Mouse (Mus musculus) bone marrow, adult 2 months (tissue): ENCODE measurements around the gene Zbtb16. TPM values are rescaled to one million over a fixed set of nuclear protein-coding genes. Genes with fewer than 3 reads are reported as not detected.

Experiments used
- H3K27ac ChIP-seq: fragments of 200-500 bp; 2 replicates; pipeline ENCODE4 v1.5.1; 2012; ENCODE audit warnings: low read depth, mild to moderate bottlenecking, control low read depth, inconsistent platforms, low read length; ENCODE audit not compliant: control insufficient read depth, poor library complexity, insufficient read depth
- H3K4me1 ChIP-seq: fragments of 200-500 bp; 2 replicates; pipeline ENCODE4 v1.6.1; 2011; ENCODE audit warnings: low read length; ENCODE audit not compliant: control insufficient read depth, insufficient read depth
- H3K4me3 ChIP-seq: fragments of 200-500 bp; replicated peaks from 2 replicates; pipeline ENCODE3; 2011; ENCODE audit warnings: mild to moderate bottlenecking, low read depth, low read length, control low read depth; ENCODE audit not compliant: control insufficient read depth
- CTCF ChIP-seq: fragments of 200-500 bp; IDR thresholded peaks from 2 replicates; pipeline ENCODE4 v1.5.1; 2011; ENCODE audit warnings: low read length, control low read depth; ENCODE audit not compliant: control insufficient read depth, insufficient read depth
- POLR2A ChIP-seq: fragments of 200-500 bp; IDR thresholded peaks from 2 replicates; pipeline ENCODE4 v1.6.1; 2011; ENCODE audit warnings: low read depth, mild to moderate bottlenecking, control low read depth, low read length, borderline replicate concordance; ENCODE audit not compliant: control insufficient read depth
- WGBS: fragments of 180-500 bp; shearing (Covaris S2); methylation state at CpG from one replicate; pipeline ENCODE4 v1.1.7; 2018; 5-methylcytosine and 5-hydroxymethylcytosine counted together
- polyA plus RNA-seq: library from polyadenylated mRNA; stranded (reverse); fragments of >200 nt; gene quantifications from 2 replicates; pipeline ENCODE4 v1.2.4, GENCODE M21; 2011; ENCODE audit warnings: low replicate concordance; ENCODE audit not compliant: missing spikeins, insufficient read depth, insufficient read length

Gene Zbtb16
- polyA plus RNA-seq, 1 experiment: 7.5 TPM

DNA sequence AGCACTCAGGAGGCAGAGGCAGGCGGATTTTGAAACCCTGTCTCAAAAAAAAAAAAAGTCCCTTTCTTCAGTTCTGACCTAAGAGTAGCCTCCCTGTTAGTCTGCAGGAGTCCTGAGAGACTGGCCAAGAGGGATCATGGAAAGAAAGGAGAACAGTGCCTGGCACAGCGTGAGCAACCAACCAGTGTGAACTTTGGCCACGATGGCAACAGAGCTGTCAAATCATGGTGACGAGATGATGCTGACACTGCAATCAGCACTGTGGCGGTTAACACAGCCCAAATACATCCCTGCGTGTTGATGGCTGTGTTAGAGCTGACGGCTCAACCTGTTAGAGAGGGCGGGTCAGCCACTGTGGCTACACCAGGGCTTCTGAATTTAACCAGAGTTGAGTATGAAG is 119.5 kb downstream of the Zbtb16 start:
- no peak for TF ChIP-seq POLR2A
- TF ChIP-seq CTCF: no peak
- Histone ChIP-seq H3K27ac (no peak overlapping the region), H3K4me3 (no peak overlapping the region), H3K4me1 (no peaks in the 10 kb centered on the region)
- 79% methylated on average over 8 of the region's 8 CpGs for WGBS

DNA sequence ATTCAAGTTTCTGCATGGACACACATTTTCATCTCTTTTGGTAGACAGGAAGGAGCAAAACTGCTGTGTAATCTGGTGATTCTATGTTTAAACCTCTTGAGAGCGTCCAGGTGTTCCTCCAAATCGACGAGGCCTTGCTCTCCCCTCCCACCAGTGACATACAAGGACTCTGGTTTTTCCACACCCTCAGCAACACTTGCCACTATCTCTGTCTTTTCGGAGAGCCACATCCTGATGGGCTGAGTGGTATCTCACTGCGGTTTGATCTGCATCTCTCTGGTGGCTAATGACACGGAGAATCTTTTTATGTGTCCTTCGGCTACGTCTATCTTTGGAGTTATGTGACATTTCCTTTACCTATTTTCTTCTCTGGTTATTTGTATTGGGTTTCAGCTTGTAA is 121.0 kb downstream of the Zbtb16 start:
- H3K4me1 ChIP-seq: no peaks in the 10 kb centered on the region; the same call in 1 of the 2 replicates
- no peak for TF ChIP-seq CTCF
- no peak for TF ChIP-seq POLR2A
- no peak overlapping the region for H3K27ac ChIP-seq
- WGBS: 55% methylated on average over 8 of the region's 8 CpGs
- H3K4me3 ChIP-seq: no peak overlapping the region

DNA sequence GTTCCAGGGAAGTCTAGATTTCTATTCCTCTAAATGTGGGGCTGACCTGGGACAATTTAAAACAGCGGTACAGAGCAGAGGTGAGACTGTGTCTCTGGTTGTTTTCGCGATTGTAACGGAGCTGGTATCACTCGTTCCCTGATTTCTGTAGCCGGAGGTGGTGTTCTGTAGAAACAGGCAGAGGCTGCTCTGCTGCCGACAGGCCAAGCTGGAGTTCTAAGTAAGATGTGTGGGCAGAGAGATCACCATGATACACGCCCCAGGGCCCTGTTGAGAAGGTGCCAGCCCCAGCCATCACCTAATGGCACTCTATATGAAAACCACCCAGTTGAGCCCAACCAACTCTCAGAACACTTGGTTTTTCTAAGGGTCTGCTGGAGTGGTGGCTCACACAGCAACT is 122.2 kb downstream of the Zbtb16 start:
- Histone ChIP-seq H3K4me1 (no peaks in the 10 kb centered on the region; the same call in 1 of the 2 replicates), H3K27ac (no peak overlapping the region), H3K4me3 (no peak overlapping the region)
- 88% methylated on average over 8 of the region's 8 CpGs for WGBS
- no peak for TF ChIP-seq CTCF
- no peak for TF ChIP-seq POLR2A

DNA sequence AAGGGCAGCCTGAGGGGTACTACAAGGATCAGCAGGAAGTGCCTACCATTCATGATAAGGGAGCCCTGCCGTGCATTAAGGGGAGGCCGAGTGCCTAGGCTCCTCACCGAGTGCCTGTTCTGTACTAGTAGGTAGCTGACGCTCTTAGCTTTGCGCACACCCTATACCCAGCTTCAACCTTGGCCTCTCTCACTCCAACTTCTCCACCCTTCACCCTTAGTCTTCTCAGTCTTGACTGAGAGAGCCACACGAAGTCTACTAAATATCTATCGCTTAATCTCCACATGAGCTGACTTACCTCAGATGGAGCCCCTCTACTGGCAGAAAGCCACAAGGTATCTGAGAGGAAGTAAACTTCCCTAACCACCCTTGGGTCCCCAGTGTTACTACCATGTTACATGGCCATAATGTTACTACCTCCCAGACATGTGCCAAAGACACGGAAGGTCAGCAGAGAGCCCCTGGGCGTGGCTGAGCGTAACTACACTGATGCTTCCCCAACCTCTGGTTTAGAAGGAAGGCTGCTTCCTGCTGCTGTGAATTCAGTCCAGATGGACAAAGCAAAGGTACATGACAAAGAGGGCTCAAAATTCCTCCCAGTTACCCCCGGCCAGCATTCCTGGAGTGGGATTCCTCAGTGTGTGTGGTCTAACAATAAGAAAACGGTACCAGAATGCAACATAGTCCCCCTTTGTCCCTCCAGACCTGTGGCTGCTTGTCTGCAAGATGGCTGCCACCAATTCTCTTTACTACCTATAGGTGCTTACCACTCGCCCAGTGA is 122.8 kb downstream of the Zbtb16 start:
- no peak overlapping the region for H3K27ac ChIP-seq
- H3K4me1 ChIP-seq: no peaks in the 10 kb centered on the region; the same call in 1 of the 2 replicates
- no peak overlapping the region for H3K4me3 ChIP-seq
- 57% methylated on average over 13 of the region's 13 CpGs for WGBS
- no peak for TF ChIP-seq POLR2A
- TF ChIP-seq CTCF: no peak

DNA sequence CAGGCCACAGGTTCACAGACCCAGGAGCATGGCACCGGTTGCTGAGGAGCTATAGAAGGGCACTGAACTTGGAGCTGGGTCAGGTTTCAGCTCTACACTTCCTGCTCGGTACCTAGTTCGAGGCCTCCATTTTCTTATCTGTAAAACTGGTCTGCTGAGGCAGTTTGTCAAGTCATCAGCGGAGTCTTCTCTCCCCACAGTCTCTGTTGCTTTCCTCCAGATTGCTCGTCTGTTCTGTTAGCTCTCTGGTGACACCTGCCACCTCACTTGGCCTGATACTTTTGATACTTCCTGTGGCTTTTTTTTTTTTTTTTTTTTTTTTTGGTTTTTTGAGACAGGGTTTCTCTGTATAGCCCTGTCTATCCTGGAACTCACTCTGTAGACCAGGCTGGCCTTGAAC is 124.2 kb downstream of the Zbtb16 start:
- H3K4me1 ChIP-seq: no peaks in the 10 kb centered on the region; the same call in 1 of the 2 replicates
- 29% methylated on average over 5 of the region's 5 CpGs for WGBS
- no peak for TF ChIP-seq CTCF
- no peak for TF ChIP-seq POLR2A
- H3K4me3 ChIP-seq: no peak overlapping the region
- no peak overlapping the region for H3K27ac ChIP-seq

DNA sequence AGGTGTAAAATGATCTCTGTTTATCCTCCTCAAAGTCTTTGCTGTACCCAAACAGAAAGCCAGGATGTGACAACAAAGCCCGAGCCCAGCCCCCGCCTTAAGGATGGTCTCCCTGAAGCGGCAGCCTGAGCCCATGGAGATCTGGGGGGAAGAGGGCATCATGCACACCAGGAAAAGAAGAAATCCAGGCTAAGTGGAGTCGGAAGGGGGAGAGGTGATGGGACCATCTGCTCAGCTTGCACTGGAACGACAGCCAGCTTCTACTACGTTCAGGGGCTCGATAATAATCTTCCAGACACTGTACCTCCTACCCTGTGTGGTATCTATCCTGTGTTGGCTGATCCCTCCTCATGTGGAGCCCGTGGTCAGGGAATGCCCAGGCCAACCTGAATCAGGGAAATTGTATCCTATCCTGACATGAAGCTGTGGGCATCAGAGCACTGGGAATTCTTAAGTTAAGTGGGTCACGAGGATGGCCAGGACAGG is 124.7 kb downstream of the Zbtb16 start:
- Histone ChIP-seq H3K4me1 (no peaks in the 10 kb centered on the region; the same call in 1 of the 2 replicates), H3K27ac (no peak overlapping the region), H3K4me3 (no peak overlapping the region)
- TF ChIP-seq CTCF (no peak), POLR2A (no peak)
- WGBS: 77% methylated on average over 9 of the region's 9 CpGs

DNA sequence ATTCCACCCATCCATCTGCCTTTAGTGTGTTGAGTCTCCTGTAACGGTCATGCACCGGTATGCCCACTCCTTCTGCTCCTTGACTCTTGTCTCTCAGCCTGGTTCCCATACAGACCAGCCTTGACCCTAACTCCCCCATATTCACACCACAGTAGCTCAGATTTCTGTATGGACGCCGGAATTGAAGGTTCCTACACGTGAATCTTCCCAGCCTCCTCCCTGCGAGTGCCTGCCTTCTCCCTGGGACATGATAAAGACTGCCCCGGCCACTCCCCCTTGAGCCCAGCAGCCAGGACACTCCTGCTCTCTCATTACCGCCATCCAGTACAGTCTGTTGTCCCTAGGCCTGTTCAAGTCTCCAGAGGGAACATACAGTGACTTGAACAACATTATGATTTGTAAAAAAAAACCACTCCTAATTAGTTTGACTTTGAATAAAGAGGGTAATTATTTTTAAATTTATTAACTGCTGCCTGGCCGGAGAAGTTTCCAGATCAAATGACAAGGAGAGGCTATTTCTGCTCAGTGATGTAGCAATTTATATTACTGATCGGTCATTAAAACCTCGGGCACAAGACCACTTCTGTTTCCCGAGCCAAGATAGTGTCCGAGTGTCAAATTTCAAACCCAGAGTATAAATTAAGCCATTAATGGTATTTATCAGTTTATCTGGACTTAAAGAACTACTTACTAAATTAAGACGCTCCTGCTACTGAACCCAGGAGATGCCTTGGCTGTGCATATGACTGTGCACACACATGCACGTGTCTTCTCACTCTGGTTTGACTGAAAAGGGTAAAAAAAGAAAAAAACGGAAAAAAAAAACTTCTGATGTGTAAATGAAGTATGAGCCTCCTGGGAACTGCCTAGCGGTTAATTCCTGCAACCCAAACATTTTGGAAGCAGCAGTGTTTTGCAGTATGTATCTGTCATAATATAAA is 125.4 kb downstream of the Zbtb16 start:
- no peak overlapping the region for H3K27ac ChIP-seq
- H3K4me1 ChIP-seq: no peaks in the 10 kb centered on the region; the same call in 1 of the 2 replicates
- TF ChIP-seq CTCF: no peak
- no peak for TF ChIP-seq POLR2A
- 72% methylated on average over 17 of the region's 17 CpGs for WGBS
- no peak overlapping the region for H3K4me3 ChIP-seq

DNA sequence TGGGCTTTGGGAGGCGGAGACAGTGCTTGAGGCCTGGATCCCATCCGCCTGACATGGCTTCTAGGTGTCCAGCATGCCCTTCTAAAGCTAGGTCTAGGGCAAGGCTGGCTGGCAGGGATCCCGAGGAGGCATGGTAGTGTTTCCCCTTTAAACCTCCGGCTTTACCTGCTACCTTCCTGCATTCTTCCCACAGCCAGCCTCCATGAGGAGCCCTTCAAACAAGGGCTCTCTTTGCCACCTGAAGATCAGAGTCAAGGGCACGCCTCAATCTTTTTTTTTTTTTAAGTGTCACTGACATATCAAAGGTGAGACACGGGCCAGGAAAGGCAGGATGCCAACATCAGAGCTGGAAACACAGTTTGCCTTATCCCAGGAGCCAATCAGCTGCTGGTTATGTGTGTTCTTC is 128.2 kb downstream of the Zbtb16 start:
- TF ChIP-seq CTCF: no peak
- no peaks in the 10 kb centered on the region; the same call in 1 of the 2 replicates for H3K4me1 ChIP-seq
- no peak overlapping the region for H3K4me3 ChIP-seq
- 53% methylated on average over 6 of the region's 6 CpGs for WGBS
- no peak overlapping the region for H3K27ac ChIP-seq
